14 mouse cellular contexts compared by ENCODE assay signal in the genomic region with DNA sequence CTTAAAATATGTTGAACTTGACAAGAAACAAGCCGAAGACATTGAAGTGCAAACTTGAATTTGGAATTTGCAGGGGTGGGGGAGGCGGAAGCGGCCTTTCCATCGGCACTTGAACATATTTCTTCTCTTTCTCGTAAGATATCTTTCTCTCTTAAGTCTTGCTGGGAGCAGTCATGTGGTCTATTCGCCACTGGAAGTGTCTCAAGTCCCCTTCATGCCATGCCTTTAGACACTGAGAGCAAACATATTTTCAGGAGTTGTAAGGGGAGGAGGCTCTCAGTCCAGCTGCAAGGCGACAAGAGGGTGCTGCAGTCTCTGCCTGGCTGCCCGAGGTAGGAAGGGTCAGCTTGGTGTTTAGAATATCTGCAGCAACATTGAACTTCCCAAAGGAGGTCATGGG.
"Had no signal": no experiment of that assay in that cellular context is flagged by ENCODE, and none has a peak within 500 bp of the region (broad histone marks: within the 10 kb centered on the region; RNA-seq: fewer than 3 reads in every experiment).

No protein-coding gene starts in this region.

- DNase-seq: kidney, adult 18-20 months; kidney, postnatal 14 days; thymus, adult 2 months; thymus, postnatal 36 days had no signal

- ATAC-seq: intestine, embryonic 15.5 days; midbrain, embryonic 15.5 days had no signal

- H3K4me2 ChIP-seq: intestine, embryonic 15.5 days; kidney, embryonic 15.5 days; limb, embryonic 15.5 days; midbrain, embryonic 11.5 days; midbrain, embryonic 15.5 days; neural tube, embryonic 12.5 days had no signal

- H3K9ac ChIP-seq: intestine, embryonic 15.5 days; kidney, embryonic 15.5 days; limb, embryonic 15.5 days; liver, embryonic 14.5 days; midbrain, embryonic 15.5 days; neural tube, embryonic 12.5 days had no signal

- H3K27me3 ChIP-seq: intestine, embryonic 15.5 days; kidney, embryonic 15.5 days; megakaryocyte, embryonic 14.5 days; midbrain, embryonic 15.5 days; neural tube, embryonic 12.5 days had no signal

- H3K27ac ChIP-seq: intestine, embryonic 15.5 days; kidney, embryonic 15.5 days; left cerebral cortex, adult 2 months; limb, embryonic 15.5 days; liver, embryonic 14.5 days; macrophage; midbrain, embryonic 15.5 days; neural tube, embryonic 12.5 days had no signal

- H3K4me3 ChIP-seq: intestine, embryonic 15.5 days; kidney, embryonic 15.5 days; left cerebral cortex, adult 2 months; limb, embryonic 15.5 days; megakaryocyte, embryonic 14.5 days; midbrain, embryonic 15.5 days; neural tube, embryonic 12.5 days had no signal

- H3K9me3 ChIP-seq: intestine, embryonic 15.5 days; kidney, embryonic 15.5 days; limb, embryonic 15.5 days; megakaryocyte, embryonic 14.5 days; midbrain, embryonic 15.5 days; neural tube, embryonic 12.5 days had no signal

- H3K36me3 ChIP-seq: intestine, embryonic 15.5 days; kidney, embryonic 15.5 days; limb, embryonic 15.5 days; midbrain, embryonic 15.5 days; neural tube, embryonic 12.5 days had no signal
